Mouse (Mus musculus): ENCODE measurements around the gene Gclm.
"Not testable (repeated sequence)": the region's sequence is repeated elsewhere in the genome, so short reads cannot be mapped to it uniquely, and the experiment has no call there.

Gclm gene

GRCm38 (mm10) chr3:122242876-122243275 is 2.5 kb upstream of the Gclm start:
- DNase-seq = no peak

- no peak for DNase-seq
Observed at GRCm38 (mm10) chr3:122243416-122244167, 1.8 kb upstream of the Gclm start.

- DNase-seq = no peak
Observed at GRCm38 (mm10) chr3:122244759-122245158, 598 bp upstream of the Gclm start.

DNA sequence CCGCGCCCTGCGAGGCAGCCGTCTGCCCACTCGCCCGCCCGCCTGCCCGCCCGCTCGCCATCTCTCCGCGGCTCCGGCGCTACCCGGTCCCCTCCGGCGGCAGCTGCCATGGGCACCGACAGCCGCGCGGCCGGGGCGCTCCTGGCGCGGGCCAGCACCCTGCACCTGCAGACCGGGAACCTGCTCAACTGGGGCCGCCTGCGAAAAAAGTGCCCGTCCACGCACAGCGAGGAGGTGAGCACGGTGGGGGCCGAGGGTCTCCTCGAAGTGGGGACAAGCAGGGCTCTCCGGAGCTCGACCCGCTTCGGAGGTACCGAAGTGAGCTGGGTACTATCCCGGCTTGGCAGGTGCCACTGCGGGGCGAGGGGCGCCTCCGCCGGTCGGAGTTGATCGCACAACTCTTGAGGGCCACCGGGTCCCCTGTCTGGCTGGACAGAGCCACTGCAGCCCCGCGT is 548 bp downstream of the Gclm start:
- no peak for DNase-seq

DNA sequence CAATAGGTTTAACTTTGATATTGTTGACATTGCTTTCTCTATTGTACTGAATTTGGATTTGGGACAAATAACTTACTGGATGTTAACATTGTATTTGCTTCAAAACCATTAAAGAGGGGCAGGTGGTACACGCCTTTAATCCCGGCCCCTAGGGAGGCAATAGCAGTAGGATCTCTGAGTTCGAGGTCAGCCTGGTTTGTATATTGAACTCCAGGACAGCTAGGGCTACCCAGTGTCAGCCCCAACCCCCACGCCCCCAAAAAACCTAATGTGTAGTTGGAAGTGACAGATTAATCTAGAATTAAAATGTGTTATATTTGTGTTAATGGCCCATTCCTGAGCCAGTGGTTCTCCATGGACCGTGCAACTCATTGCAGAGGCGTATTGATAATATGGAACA is 1.0 kb downstream of the Gclm start:
- no peak for DNase-seq

GRCm38 (mm10) chr3:122246986-122247767 is 1.8 kb downstream of the Gclm start:
- DNase-seq = no peak

- DNase-seq = no peak
Observed at GRCm38 (mm10) chr3:122247768-122248100, 2.4 kb downstream of the Gclm start.

DNA sequence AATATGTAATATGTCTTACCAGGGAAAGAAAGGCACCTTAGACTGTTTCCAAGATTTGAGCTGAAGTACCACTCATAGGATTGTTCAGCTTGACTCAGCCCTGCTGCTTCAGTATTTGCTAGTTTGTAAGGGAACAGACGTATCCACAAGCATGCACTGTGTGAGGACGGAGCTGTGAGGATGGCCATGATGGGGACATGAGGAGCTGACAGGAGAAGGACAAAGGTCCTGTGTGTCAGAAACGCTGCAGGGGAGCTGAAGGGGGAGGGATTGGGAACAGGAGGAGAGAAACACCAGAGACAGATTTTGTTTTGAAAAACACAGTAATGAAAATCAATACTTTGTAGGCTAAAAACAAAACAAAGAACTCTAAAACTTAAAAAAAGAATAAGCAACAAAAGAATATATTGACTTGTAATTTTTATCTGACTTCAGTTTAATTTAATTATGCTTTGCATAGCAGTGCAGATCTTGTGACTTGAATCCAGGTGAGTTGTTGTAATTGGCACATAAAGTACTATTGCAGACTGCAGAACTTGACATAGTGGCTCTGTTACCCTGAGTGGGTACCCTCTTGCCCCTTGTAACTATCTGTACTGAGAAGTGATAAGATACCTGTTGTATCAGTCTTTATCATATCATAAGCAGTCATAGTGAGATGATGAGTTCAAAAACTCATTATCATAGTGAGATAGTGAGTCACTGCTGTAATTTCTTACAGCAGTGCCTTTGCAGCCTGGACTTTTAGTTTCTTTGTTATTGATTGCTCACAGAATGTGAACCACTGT is 7.3 kb downstream of the Gclm start:
- DNase-seq = no peak

GRCm38 (mm10) chr3:122254050-122254449 is 8.7 kb downstream of the Gclm start:
- not testable (repeated sequence) for DNase-seq

DNA sequence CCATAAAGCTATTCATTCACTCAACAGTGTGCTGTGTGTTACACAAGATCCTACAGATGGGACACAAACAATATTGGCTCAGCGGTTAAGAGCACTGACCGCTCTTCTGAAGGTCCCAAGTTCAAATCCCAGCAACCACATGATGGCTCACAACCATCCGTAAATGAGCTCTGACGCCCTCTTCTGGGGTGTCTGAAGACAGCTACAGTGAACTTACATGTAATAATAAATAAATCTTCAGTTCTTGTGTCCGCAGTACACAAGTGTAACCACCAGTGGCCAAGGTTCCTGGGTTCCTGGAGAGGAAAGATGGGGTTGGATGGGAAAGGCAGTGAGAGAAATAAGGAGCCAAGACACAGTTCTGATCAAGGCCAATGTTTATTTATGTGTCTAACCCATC is 24.6 kb downstream of the Gclm start:
- no peak for DNase-seq

DNA sequence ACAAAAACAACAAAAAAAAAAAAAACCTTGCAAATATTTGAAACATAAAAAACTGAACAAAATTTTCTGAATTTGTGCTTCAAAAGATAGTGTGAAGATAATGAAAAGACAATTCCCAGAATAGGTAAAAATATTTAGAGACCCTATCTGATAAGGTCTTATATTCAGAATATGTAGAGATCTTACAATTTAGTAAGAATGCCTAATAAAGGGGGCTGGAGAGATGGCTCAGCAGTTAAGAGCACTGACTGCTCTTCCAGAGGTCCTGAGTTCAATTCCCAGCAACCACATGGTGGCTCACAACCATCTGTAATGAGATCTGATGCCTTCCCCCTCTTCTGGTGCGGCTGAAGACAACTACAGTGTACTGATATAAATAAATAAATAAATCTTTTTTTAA is 27.2 kb downstream of the Gclm start:
- DNase-seq = not testable (repeated sequence)

DNA sequence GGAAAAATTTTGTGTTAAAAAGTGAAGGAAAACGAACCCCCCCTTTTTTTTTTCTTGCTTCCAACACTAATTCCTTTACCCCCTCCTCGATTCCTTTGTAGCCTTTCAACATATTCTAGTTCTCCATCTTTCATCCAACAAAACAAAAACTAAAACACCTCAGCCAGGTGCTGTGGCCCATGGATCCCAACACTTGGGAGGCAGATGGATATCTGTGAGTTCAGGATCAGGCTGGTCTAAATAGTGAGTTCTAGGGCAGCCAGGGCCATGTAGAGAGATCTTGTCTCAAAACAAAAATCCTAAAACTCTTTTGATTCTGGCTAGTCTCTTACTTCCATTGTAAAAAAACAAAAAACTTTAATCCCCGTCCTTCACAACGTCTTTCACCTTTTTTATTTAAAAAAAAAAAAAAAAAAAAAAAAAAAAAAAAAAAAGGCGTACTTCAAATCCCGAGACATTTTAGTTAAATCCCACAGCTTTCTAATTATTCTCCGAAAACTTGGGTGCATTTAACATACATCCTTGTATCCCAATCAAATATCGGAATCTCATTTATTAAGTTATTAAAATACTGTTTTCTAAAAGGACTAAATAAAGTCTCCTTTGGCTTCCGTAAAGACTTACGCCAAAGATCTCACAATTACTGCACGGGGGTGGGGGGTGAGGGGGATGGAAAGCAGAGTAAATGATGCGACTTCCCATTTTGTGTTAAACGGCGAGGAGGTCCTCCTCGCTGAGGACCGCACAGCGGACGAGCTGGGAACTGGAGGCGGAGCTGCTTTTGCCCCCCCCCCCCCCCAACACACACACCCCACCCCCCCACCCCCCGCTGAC is 28.3 kb downstream of the Gclm start:
- DNase-seq = no peak

DNA sequence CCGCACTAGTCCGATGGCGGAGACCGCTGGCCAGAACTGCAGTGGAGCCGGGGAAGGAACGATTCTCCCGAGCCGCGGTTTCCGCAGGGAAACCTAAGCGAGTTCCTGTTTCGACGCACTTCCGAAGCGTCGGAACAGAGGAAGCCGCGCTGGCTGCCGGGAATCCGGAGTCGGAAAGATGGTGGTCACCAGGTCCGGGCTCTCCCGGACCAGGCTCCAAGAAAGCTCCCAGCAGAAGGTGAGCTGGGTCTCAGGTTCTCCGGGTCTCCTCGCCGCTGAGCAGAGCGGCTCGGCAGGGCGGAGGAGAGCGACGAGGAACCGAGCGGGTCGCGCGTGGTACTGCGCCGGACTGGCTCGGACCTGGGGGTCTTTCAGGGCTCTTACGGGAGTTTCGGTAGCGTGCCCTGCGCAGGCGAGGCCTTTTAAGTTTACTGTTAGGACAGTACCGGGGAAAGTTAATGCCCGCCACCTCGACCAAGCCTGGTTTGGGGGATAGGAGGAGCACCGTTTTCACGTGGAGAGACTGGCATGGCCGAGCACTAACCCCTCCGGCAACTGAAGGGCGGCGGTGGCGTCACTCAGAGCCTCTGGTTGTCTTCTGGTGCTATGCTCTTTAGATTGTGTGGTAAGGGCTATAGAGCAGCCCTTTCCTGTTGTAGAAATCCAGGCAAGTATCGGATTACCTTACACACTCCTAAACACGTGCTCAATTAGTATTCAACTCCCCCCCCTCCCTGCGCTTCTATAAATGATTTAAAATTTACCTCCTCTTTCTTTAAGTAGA is 29.1 kb downstream of the Gclm start, which contains the start of gene Dnttip2:
Gene Dnttip2 (plus strand): TSS at position 148 of the 784 bp plus-strand sequence.
- DNase-seq = peak; percentile 83

GRCm38 (mm10) chr3:122275111-122275510 is 29.8 kb downstream of the Gclm start:
- no peak for DNase-seq

DNA sequence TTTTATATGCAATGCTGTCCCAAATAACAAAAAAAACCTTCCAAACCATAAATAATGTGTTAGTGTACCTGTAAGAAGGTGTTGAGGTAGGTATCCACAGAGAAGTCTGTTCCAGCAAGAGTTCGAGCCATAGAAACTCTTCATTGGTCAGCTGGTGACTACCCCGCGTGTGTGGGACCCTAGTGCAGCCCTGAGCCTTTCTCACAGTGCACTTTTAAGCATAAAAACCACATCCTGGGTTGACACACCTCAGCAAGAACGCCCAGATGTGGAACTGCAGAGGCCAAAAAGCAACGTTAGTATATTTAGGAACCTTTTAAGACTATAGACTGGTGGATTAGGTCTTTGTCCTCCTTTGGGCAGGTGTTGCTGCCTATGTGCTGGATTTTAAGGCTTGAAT is 41.8 kb downstream of the Gclm start:
- DNase-seq = peak; percentile 9

DNA sequence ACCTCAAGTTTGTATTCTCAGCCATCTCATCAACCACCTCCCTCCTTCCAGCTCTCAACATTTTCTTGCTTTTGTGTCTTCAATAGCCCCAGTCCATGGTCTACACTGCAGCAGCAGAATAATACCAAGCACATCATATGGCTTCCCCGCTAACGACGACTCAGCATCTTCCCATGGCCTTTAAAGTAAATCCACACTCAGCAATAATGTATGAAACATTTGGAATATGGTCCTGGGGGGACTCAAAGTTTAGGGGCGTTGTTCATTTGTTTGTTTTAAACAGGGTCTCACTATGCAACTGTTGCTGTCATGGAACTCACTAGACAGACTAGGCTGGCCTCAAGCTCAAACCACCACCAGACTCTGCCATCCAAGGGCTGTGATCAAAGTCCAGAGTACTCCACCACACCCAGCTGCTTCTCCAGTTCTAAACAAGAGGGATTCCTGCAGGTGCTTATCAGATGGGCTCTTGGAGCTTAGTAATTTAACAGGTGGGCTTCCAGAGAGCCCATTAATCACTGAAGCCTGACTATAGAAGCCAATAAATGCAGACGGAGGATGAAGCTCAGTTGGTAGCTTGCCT is 43.3 kb downstream of the Gclm start:
- no peak for DNase-seq

DNA sequence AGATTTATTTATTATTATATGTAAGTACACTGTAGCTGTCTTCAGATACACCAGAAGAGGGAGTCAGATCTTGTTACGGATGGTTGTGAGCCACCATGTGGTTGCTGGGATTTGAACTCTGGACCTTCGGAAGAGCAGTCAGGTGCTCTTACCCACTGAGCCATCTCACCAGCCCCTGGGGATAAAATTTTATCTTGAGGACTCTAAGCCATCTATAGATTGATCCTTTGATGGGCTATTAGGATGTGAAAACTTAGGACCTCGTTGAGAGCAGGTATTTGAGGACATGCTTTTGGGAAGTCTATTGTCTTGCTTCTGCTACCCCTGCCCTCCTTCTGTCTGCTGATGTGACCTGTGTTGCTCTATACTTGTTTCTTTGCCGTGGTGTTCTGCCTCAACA is 44.0 kb downstream of the Gclm start:
- DNase-seq = not testable (repeated sequence)

DNA sequence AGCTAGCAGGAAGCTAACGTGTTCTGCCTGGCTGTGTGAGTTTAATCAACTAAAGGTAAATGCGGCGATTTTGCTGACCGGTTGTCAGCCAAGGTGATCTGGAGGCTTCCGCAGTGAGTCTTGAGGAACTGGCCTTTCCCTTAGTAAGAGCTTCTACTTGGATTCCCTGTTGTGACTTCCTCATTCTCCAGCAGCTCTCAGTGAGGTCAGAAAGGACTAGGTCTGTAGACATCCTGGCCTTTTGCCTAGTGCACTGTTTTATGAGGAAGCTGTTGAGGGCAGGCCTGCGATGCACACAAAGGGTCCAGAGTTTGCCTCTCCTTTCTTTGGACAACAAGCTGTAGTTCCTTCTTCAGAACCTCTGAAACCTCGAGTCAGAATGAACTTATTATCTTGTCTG is 45.3 kb downstream of the Gclm start:
- DNase-seq = no peak

DNA sequence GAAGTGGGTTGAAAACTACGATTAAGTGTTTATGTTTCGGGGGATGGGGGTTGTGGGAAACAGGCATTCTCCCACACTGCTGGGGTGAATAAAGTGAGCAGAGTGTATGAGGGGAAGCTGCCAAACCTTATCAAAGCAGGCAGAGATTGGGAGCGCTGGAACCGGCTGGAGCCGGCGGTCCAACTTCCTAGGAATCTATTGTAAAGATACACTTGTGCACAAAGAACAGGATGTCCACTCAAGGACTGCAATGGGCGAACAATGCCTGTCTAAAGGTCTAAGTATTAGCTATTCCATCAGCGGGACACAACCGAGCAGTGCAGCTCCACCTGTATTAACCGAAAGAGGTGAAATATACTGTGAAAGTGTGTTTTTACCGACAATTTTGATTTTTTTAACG is 46.5 kb downstream of the Gclm start:
- no peak for DNase-seq

DNA sequence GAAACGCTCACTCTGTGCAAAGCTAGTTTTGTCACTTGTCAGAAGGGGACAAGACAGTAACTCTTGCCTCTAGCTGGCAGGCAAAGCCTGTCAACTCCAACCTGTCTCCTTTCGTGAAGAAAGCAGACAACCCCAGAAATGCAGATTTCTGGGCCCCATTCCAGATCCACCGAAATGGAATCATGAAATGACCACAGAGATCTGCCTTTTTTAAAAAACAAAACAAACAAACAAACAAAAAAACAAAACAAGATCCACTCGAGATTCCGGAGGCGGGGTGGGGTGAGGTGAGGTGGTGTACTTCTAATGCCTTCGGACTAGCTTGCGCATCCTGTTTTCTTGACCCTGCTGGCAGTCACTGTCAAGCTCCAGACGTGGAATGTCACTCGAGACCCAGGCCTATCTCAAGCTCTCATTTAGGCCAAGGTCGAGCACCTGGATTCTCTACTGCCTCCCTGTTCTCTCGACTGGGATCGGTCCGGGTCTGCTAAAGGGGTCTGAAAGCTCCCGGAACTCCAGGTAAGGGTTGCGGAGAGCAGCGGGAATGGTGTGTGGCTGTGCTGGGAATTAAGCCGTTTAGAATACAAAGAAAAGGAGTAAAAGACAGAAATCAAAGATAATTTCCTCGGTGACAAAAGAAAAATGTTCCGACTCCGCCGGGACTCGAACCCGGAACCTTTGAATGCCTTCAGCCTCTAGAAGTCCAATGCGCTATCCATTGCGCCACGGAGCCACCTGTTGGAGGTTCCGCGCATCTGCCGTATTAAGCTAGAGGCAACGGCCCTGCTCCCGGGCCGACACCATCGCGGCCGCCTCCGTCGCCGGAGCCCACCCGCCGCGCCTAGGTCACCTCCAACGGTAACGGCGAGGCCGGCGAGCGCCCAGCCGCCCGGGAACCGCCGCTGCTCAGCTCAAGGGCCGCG is 47.2 kb downstream of the Gclm start:
- DNase-seq = peak; percentile 96

Measured in thymus, postnatal 25 days (tissue).